Mouse (Mus musculus): Measurements from ENCODE around the gene Atp13a4. TPM values are rescaled to one million over a fixed set of nuclear protein-coding genes. Genes with fewer than 3 reads are reported as not detected.

The Atp13a4 gene
- polyA plus RNA-seq, 1 experiment from 2014 or later: 0.23 TPM

GRCm38 (mm10) chr16:29407319-29407718 lies 137.3 kb downstream of the Atp13a4 start:
- Histone ChIP-seq H3K27ac (no peak overlapping the region), H3K4me3 (no peak overlapping the region), H3K4me2 (no peak overlapping the region), H3K9ac (no peak overlapping the region), H3K27me3 (no peaks in the 10 kb centered on the region), H3K9me3 (replicated peaks) (no peaks in the 10 kb centered on the region), H3K4me1 (replicated peaks) (no peaks in the 10 kb centered on the region), H3K36me3 (no peaks in the 10 kb centered on the region)
- WGBS: 87% methylated on average over 10 of the region's 10 CpGs
- ATAC-seq (replicated peaks; ENCODE audit: insufficient number of reproducible peaks, insufficient read depth, low FRiP score, low read depth): no peak

GRCm38 (mm10) chr16:29399079-29399478 lies 145.6 kb downstream of the Atp13a4 start:
- Histone ChIP-seq H3K4me3 (no peak overlapping the region), H3K4me1 (replicated peaks) (no peaks in the 10 kb centered on the region), H3K36me3 (no peaks in the 10 kb centered on the region), H3K9me3 (replicated peaks) (no peaks in the 10 kb centered on the region), H3K9ac (no peak overlapping the region), H3K27ac (no peak overlapping the region), H3K4me2 (no peak overlapping the region), H3K27me3 (no peaks in the 10 kb centered on the region)
- ATAC-seq (replicated peaks; ENCODE audit: insufficient number of reproducible peaks, insufficient read depth, low FRiP score, low read depth): no peak
- 69% methylated on average over 1 of the region's 2 CpGs for WGBS

- no peak for ATAC-seq (replicated peaks; ENCODE audit: insufficient number of reproducible peaks, insufficient read depth, low FRiP score, low read depth)
- H3K27me3 ChIP-seq: no peaks in the 10 kb centered on the region
- no peak overlapping the region for H3K4me3 ChIP-seq
- no peak overlapping the region for H3K27ac ChIP-seq
- H3K9ac ChIP-seq: no peak overlapping the region
- no peaks in the 10 kb centered on the region for H3K9me3 ChIP-seq (replicated peaks)
- WGBS: 82% methylated on average over 4 of the region's 4 CpGs
- no peaks in the 10 kb centered on the region for H3K4me1 ChIP-seq (replicated peaks)
- no peak overlapping the region for H3K4me2 ChIP-seq
- no peaks in the 10 kb centered on the region for H3K36me3 ChIP-seq
These were observed 159.9 kb downstream of the Atp13a4 start for GRCm38 (mm10) chr16:29384781-29385180.

- H3K9ac ChIP-seq: no peak within 1 kb of the TSS
- H3K4me1 ChIP-seq (replicated peaks): no peaks in the 10 kb centered on the region
- no peak within 1 kb of the TSS for H3K4me2 ChIP-seq
- H3K9me3 ChIP-seq (replicated peaks): no peaks in the 10 kb centered on the region
- H3K27ac ChIP-seq: no peak within 1 kb of the TSS
- no peak for ATAC-seq (replicated peaks; ENCODE audit: insufficient number of reproducible peaks, insufficient read depth, low FRiP score, low read depth)
- H3K36me3 ChIP-seq: no peaks in the 10 kb centered on the region
- 62% methylated on average over 4 of the region's 4 CpGs for WGBS
- H3K4me3 ChIP-seq: no peak within 1 kb of the TSS
- H3K27me3 ChIP-seq: no peaks in the 10 kb centered on the region
These were observed 166.2 kb downstream of the Atp13a4 start, which contains the start of gene Atp13a5 for GRCm38 (mm10) chr16:29378458-29378857. Gene Atp13a5 (minus strand): TSS chr16:29378732.

- no peak for ATAC-seq (replicated peaks; ENCODE audit: insufficient number of reproducible peaks, insufficient read depth, low FRiP score, low read depth)
- H3K27me3 ChIP-seq: no peaks in the 10 kb centered on the region
- WGBS: 78% methylated on average over 8 of the region's 8 CpGs
These were observed 170.0 kb downstream of the Atp13a4 start for GRCm38 (mm10) chr16:29374636-29375035.

More at GRCm38 (mm10) chr16:29374636-29375035, 170.0 kb downstream of the Atp13a4 start:
- Histone ChIP-seq H3K4me2 (no peak overlapping the region), H3K36me3 (no peaks in the 10 kb centered on the region), H3K9ac (no peak overlapping the region), H3K4me1 (replicated peaks) (no peaks in the 10 kb centered on the region), H3K27ac (no peak overlapping the region), H3K4me3 (no peak overlapping the region), H3K9me3 (replicated peaks) (no peaks in the 10 kb centered on the region)

Other genes with a start within 250 kb of the Atp13a4 start
- not detected in 2 replicates for gene Atp13a5, start 166.1 kb downstream of the Atp13a4 start, polyA plus RNA-seq (2015; fragmentation: Nextera tagmentation; extraction: Ambion mirVana)
- gene Opa1, start 34.5 kb upstream of the Atp13a4 start, polyA plus RNA-seq (2015; fragmentation: Nextera tagmentation; extraction: Ambion mirVana): 35.3 and 37.1 TPM in 2 replicates

All from heart, embryonic 15.5 days (tissue).